Mouse (Mus musculus) cortical plate, adult 2 months (tissue): ENCODE measurements around the gene Oas1d.
"Not testable (repeated sequence)": the region's sequence is repeated elsewhere in the genome, so short reads cannot be mapped to it uniquely, and the experiment has no call there.

Experiments used
- CTCF ChIP-seq: fragments of 200-500 bp; IDR thresholded peaks from 2 replicates; pipeline ENCODE4 v1.5.1; 2011; ENCODE audit warnings: mild to moderate bottlenecking, control low read depth, low read length; ENCODE audit not compliant: insufficient read depth; ENCODE audit errors: extremely low read depth
- POLR2A ChIP-seq: fragments of 200-500 bp; IDR thresholded peaks from 2 replicates; pipeline ENCODE4 v1.6.1; 2011; ENCODE audit warnings: mild to moderate bottlenecking, low read length, control low read depth; ENCODE audit not compliant: insufficient read depth; ENCODE audit errors: extremely low read depth

DNA sequence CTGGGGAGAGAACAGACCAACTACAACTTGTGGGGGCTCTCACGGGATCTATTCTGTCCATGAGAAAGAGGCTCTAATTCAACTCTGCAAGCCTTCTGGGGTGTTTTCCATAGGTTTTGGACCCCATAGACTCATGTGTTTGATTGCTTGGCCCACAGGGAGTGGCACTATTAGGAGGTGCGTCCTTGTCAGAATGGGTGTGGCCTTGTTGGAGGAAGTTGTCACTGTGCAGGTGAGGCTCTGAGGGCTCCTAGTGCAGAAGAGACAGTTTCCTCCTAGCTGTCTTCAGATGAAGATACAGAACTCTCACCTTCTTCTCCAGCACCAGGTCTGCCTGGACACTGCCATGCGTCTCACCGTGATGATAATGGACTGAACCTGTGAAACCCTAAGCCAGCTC lies 10.2 kb downstream of the Oas1d start:
- TF ChIP-seq CTCF, POLR2A: not testable (repeated sequence)
